Mouse (Mus musculus) ES-E14 (cell line): ENCODE results near the gene Baz2a.

Source experiments
- CHD2 ChIP-seq: IDR thresholded peaks from 2 replicates; pipeline ENCODE4 v1.6.1; 2014; ENCODE audit warnings: mild to moderate bottlenecking, low read depth, low read length, inconsistent platforms
- MAFK ChIP-seq: IDR thresholded peaks from 2 replicates; pipeline ENCODE4 v1.6.1; 2014; ENCODE audit warnings: mild to moderate bottlenecking, low read depth, low read length, inconsistent platforms; ENCODE audit not compliant: insufficient read depth

- no peak for TF ChIP-seq CHD2
- no peak for TF ChIP-seq MAFK
These were observed 75.7 kb downstream of the Baz2a start for GRCm38 (mm10) chr10:128167091-128167490.
